Mouse (Mus musculus): Measurements from ENCODE around the gene Ninj2. TPM values are rescaled to one million over a fixed set of nuclear protein-coding genes. Genes with fewer than 3 reads are reported as not detected.
A peak's percentile ranks its signal among the peaks of the same experiment; 100 is the strongest.

Ninj2 gene
- polyA plus RNA-seq, 1 experiment from 2014 or later: not detected

DNA sequence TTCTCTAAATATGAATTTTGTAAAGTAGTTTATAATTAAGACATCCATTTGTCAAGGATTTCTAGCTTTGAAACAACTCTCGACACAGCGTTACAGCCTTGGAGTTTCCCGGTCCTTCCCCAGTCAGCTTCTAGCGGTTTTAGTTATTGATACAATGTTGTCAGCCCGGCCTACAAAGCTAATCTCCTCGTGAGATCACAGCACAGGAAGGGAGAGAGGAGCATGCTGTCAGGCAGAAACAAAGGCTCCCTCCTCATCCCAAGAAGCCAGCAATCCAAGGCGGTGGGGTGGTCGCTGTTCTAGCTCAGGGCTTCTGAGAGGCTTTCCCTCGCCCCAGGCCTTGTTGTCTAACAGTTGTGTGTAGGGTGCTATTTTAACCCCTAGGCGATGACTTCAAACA, 101.2 kb downstream of the Ninj2 start:
- Histone ChIP-seq H3K27me3 (peaks cover 28% of the 10 kb centered on the region), H3K9me3 (no peaks in the 10 kb centered on the region), H3K4me3 (no peak overlapping the region), H3K27ac (replicated peaks) (no peak overlapping the region), H3K4me1 (peaks cover 10% of the 10 kb centered on the region), H3K9ac (replicated peaks) (no peak overlapping the region), H3K36me3 (no peaks in the 10 kb centered on the region), H3K4me2 (replicated peaks) (no peak overlapping the region)
- 20% methylated on average over 10 of the region's 10 CpGs for WGBS
- ATAC-seq (ENCODE audit: low FRiP score, low read depth): no peak

- Histone ChIP-seq H3K4me3 (no peak overlapping the region), H3K4me1 (peaks cover 17% of the 10 kb centered on the region), H3K9ac (replicated peaks) (no peak overlapping the region), H3K36me3 (no peaks in the 10 kb centered on the region), H3K27ac (replicated peaks) (no peak overlapping the region), H3K9me3 (no peaks in the 10 kb centered on the region), H3K27me3 (peaks cover 28% of the 10 kb centered on the region), H3K4me2 (replicated peaks) (no peak overlapping the region)
- WGBS: 27% methylated on average over 7 of the region's 7 CpGs
- ATAC-seq (ENCODE audit: low FRiP score, low read depth): no peak
Observed at GRCm38 (mm10) chr6:120194963-120195362, 101.8 kb downstream of the Ninj2 start.

- Histone ChIP-seq H3K36me3 (no peaks in the 10 kb centered on the region), H3K9me3 (no peaks in the 10 kb centered on the region), H3K4me3 (no peak overlapping the region), H3K4me2 (replicated peaks) (no peak overlapping the region), H3K27me3 (peaks cover 28% of the 10 kb centered on the region), H3K9ac (replicated peaks) (no peak overlapping the region), H3K27ac (replicated peaks) (no peak overlapping the region), H3K4me1 (peaks cover 25% of the 10 kb centered on the region)
- WGBS: 39% methylated on average over 2 of the region's 2 CpGs
- no peak for ATAC-seq (ENCODE audit: low FRiP score, low read depth)
Observed at GRCm38 (mm10) chr6:120196837-120197236, 103.7 kb downstream of the Ninj2 start.

DNA sequence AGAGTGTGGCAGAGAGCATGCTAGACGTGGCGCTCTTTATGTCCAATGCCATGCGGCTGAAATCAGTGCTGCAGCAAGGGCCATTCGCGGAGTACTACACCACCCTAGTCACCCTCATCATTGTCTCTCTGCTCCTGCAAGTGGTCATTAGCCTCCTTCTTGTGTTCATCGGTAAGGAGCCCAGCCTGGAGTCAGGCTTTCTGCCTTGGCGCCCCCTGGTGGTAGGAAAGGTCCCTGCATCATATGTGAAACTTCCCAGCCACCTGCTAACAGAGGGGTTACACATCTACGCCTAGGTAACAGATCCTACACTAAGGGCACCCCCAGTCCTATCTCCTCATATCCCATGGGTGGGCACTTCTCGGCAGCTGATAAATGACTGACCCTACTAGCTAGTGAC, 104.8 kb downstream of the Ninj2 start:
- Histone ChIP-seq H3K27ac (replicated peaks) (no peak overlapping the region), H3K4me3 (no peak overlapping the region), H3K4me1 (peaks cover 27% of the 10 kb centered on the region), H3K4me2 (replicated peaks) (no peak overlapping the region), H3K36me3 (no peaks in the 10 kb centered on the region), H3K9me3 (no peaks in the 10 kb centered on the region), H3K27me3 (peaks cover 28% of the 10 kb centered on the region), H3K9ac (replicated peaks) (no peak overlapping the region)
- 0 out of 2 replicates have a peak, but pooled peaks have one; percentile 24 for ATAC-seq (ENCODE audit: low FRiP score, low read depth)
- 34% methylated on average over 9 of the region's 9 CpGs for WGBS

- H3K9me3 ChIP-seq: no peaks in the 10 kb centered on the region
- no peak overlapping the region for H3K4me3 ChIP-seq
- no peak overlapping the region for H3K4me2 ChIP-seq (replicated peaks)
- H3K36me3 ChIP-seq: no peaks in the 10 kb centered on the region
- 23% methylated on average over 10 of the region's 10 CpGs for WGBS
- peaks cover 27% of the 10 kb centered on the region for H3K4me1 ChIP-seq
- no peak overlapping the region for H3K27ac ChIP-seq (replicated peaks)
- H3K27me3 ChIP-seq: peaks cover 15% of the 10 kb centered on the region
- no peak overlapping the region for H3K9ac ChIP-seq (replicated peaks)
- peak; percentile 39 for ATAC-seq (ENCODE audit: low FRiP score, low read depth)
Observed at GRCm38 (mm10) chr6:120199638-120200394, 106.7 kb downstream of the Ninj2 start.

GRCm38 (mm10) chr6:120201956-120202355, 108.8 kb downstream of the Ninj2 start:
- Histone ChIP-seq H3K4me2 (replicated peaks) (no peak overlapping the region), H3K36me3 (no peaks in the 10 kb centered on the region), H3K27me3 (no peaks in the 10 kb centered on the region), H3K9ac (replicated peaks) (no peak overlapping the region), H3K27ac (replicated peaks) (peak overlapping the region; percentile 26; the same call in 1 of the 2 replicates), H3K4me1 (peaks cover 27% of the 10 kb centered on the region), H3K9me3 (no peaks in the 10 kb centered on the region), H3K4me3 (no peak overlapping the region)
- 57% methylated on average over 6 of the region's 6 CpGs for WGBS
- no peak for ATAC-seq (ENCODE audit: low FRiP score, low read depth)

DNA sequence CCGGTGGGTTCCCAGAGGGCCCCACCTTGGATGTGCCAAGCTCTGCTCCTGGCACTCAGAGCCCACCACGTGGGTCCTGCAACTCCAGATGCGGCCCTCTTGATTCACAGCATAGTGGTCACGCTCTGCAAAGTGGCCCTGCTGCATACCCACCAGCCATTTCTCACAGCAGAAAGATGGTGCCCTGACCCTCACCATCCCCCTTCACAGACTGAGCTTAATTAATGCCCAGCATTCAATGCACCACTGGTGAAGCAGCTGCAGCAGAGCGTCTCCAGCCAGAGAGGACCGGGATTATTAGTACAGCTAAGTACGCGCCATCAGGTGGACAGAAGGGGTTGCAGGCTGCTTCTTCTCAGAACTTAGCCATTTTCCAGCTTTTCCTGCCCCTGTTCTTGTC, 109.3 kb downstream of the Ninj2 start:
- ATAC-seq (ENCODE audit: low FRiP score, low read depth): peak; percentile 41; the same call in 1 of the 2 replicates
- Histone ChIP-seq H3K4me2 (replicated peaks) (no peak overlapping the region), H3K4me1 (peaks cover 27% of the 10 kb centered on the region), H3K9ac (replicated peaks) (no peak overlapping the region), H3K9me3 (no peaks in the 10 kb centered on the region), H3K27ac (replicated peaks) (peak overlapping the region; percentile 26; the same call in 1 of the 2 replicates), H3K4me3 (no peak overlapping the region), H3K36me3 (no peaks in the 10 kb centered on the region), H3K27me3 (no peaks in the 10 kb centered on the region)
- WGBS: 43% methylated on average over 8 of the region's 8 CpGs

- Histone ChIP-seq H3K9ac (replicated peaks) (no peak overlapping the region), H3K4me3 (no peak overlapping the region), H3K4me2 (replicated peaks) (no peak overlapping the region), H3K9me3 (no peaks in the 10 kb centered on the region), H3K4me1 (peaks cover 14% of the 10 kb centered on the region), H3K27me3 (no peaks in the 10 kb centered on the region), H3K27ac (replicated peaks) (no peak overlapping the region), H3K36me3 (no peaks in the 10 kb centered on the region)
- no peak for ATAC-seq (ENCODE audit: low FRiP score, low read depth)
- WGBS: 85% methylated on average over 5 of the region's 5 CpGs
Observed at GRCm38 (mm10) chr6:120206586-120206985, 113.4 kb downstream of the Ninj2 start.

DNA sequence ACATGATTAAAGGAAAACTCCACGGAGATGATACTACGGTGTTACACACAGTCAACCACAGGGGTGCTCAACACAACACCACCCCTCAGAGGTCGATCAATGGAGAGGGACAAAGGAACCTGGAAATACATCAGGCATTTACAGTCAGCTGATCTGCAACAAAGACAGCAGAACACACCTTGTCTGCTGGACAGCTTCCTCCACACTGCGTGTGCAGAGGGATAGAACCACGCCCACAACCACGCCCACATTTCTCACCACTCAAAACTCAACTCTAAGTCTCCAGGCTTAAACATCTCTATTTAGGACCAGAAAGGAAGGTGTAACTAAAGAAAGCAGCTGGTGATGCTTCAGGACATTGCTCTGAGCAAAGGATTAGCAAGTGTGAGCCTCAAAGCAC, 118.4 kb downstream of the Ninj2 start:
- no peak overlapping the region for H3K4me2 ChIP-seq (replicated peaks)
- H3K4me3 ChIP-seq: no peak overlapping the region
- no peaks in the 10 kb centered on the region for H3K36me3 ChIP-seq
- H3K9me3 ChIP-seq: no peaks in the 10 kb centered on the region
- no peak overlapping the region for H3K27ac ChIP-seq (replicated peaks)
- H3K27me3 ChIP-seq: no peaks in the 10 kb centered on the region
- ATAC-seq (ENCODE audit: low FRiP score, low read depth): no peak
- no peaks in the 10 kb centered on the region for H3K4me1 ChIP-seq
- 76% methylated on average over 6 of the region's 6 CpGs for WGBS
- no peak overlapping the region for H3K9ac ChIP-seq (replicated peaks)

GRCm38 (mm10) chr6:120216702-120217101, 123.6 kb downstream of the Ninj2 start:
- Histone ChIP-seq H3K4me1 (no peaks in the 10 kb centered on the region), H3K27ac (replicated peaks) (no peak overlapping the region), H3K4me3 (no peak overlapping the region), H3K9me3 (no peaks in the 10 kb centered on the region), H3K9ac (replicated peaks) (no peak overlapping the region), H3K36me3 (no peaks in the 10 kb centered on the region), H3K4me2 (replicated peaks) (no peak overlapping the region), H3K27me3 (no peaks in the 10 kb centered on the region)
- 90% methylated on average over 1 of the region's 1 CpGs for WGBS
- no peak for ATAC-seq (ENCODE audit: low FRiP score, low read depth)

DNA sequence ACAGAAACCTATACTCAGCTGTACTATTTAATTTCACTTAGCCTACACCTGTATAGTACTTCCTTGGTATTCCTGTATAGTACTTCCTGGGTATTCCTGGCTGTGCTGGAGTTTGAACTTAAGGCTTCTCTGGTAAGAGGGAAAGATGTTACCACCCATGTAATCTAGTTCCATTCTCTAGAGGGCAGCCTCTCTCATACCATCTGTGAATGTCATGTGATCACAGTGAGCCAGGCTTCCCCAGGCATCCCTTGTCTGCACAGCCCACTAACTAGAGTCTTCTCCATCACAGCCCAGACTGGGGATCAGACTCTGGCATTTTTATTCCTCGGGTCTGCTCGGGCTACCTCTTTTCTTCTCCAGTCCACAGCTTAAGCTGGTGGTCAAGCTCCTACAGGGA, 126.1 kb downstream of the Ninj2 start:
- H3K36me3 ChIP-seq: no peaks in the 10 kb centered on the region
- H3K4me2 ChIP-seq (replicated peaks): no peak overlapping the region
- 78% methylated on average over 2 of the region's 2 CpGs for WGBS
- H3K4me1 ChIP-seq: no peaks in the 10 kb centered on the region
- no peaks in the 10 kb centered on the region for H3K27me3 ChIP-seq
- no peak overlapping the region for H3K4me3 ChIP-seq
- H3K9me3 ChIP-seq: no peaks in the 10 kb centered on the region
- no peak overlapping the region for H3K27ac ChIP-seq (replicated peaks)
- no peak for ATAC-seq (ENCODE audit: low FRiP score, low read depth)
- H3K9ac ChIP-seq (replicated peaks): no peak overlapping the region

DNA sequence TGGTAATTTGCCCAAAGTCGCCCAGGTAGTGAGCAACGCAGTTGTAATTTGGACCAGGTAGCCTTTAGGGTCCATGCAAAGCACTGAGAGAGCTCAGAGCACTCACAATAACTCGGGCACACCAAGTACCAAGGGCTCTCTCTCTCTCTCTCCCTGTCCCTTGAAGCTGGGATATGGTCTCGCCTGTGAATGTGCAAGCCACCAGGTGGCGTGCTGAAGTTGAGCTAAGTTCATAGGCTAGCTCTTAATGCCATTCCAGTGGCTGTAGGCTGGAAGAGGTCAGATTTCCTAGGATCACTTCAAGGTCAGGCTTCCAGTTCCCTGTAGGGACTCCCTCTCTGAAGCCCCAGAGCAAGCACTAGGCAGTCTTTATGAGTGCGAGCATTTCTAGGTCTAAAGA, 129.5 kb downstream of the Ninj2 start:
- no peaks in the 10 kb centered on the region for H3K9me3 ChIP-seq
- H3K4me3 ChIP-seq: no peak overlapping the region
- WGBS: 26% methylated on average over 6 of the region's 6 CpGs
- H3K27me3 ChIP-seq: no peaks in the 10 kb centered on the region
- H3K36me3 ChIP-seq: no peaks in the 10 kb centered on the region
- no peak for ATAC-seq (ENCODE audit: low FRiP score, low read depth)
- H3K27ac ChIP-seq (replicated peaks): no peak overlapping the region
- no peak overlapping the region for H3K9ac ChIP-seq (replicated peaks)
- no peaks in the 10 kb centered on the region for H3K4me1 ChIP-seq
- no peak overlapping the region for H3K4me2 ChIP-seq (replicated peaks)

- Histone ChIP-seq H3K4me1 (peaks cover 3% of the 10 kb centered on the region; the same call in 1 of the 2 replicates), H3K4me3 (no peak overlapping the region), H3K9me3 (no peaks in the 10 kb centered on the region), H3K27me3 (no peaks in the 10 kb centered on the region), H3K4me2 (replicated peaks) (no peak overlapping the region), H3K27ac (replicated peaks) (no peak overlapping the region), H3K36me3 (no peaks in the 10 kb centered on the region), H3K9ac (replicated peaks) (no peak overlapping the region)
- ATAC-seq (ENCODE audit: low FRiP score, low read depth): no peak
- WGBS: 63% methylated on average over 6 of the region's 6 CpGs
Observed at GRCm38 (mm10) chr6:120225355-120225754, 132.2 kb downstream of the Ninj2 start.
